Mouse (Mus musculus) stomach, embryonic 16.5 days (tissue): ENCODE measurements around the gene C130032M10Rik. TPM values are rescaled to one million over a fixed set of nuclear protein-coding genes. Genes with fewer than 3 reads are reported as not detected.
A peak's percentile ranks its signal among the peaks of the same experiment; 100 is the strongest.

Experiments
- ATAC-seq: fragments of 200-750 bp; cut with Nextera tagmentation; 2 replicates; pipeline ENCODE4 v1.8.0; 2017; ENCODE audit warnings: moderate number of reproducible peaks, moderate TSS enrichment; ENCODE audit not compliant: insufficient read depth, low FRiP score
- H3K27ac ChIP-seq: fragments of 300-500 bp; sonication (generic); 2 replicates; pipeline ENCODE4 v1.5.1; 2014; ENCODE audit warnings: low read length
- H3K27me3 ChIP-seq: fragments of 300-500 bp; sonication (generic); 2 replicates; pipeline ENCODE4 v1.6.1; 2014; ENCODE audit warnings: low read length, control low read depth, mixed read lengths; ENCODE audit not compliant: control insufficient read depth, insufficient read depth
- H3K36me3 ChIP-seq: fragments of 300-500 bp; sonication (generic); 2 replicates; pipeline ENCODE4 v1.6.1; 2014; ENCODE audit warnings: low read length; ENCODE audit not compliant: control insufficient read depth, insufficient read depth
- H3K4me1 ChIP-seq: fragments of 300-500 bp; sonication (generic); 2 replicates; pipeline ENCODE4 v1.6.1; 2014; ENCODE audit warnings: low read length, control low read depth, mixed read lengths; ENCODE audit not compliant: control insufficient read depth, insufficient read depth
- H3K4me2 ChIP-seq: fragments of 300-500 bp; sonication (generic); 2 replicates; pipeline ENCODE4 v1.6.1; 2014; ENCODE audit warnings: low read depth, low read length, mixed read lengths
- H3K4me3 ChIP-seq: fragments of 300-500 bp; sonication (generic); replicated peaks from 2 replicates; pipeline ENCODE4 v1.5.1; 2014; ENCODE audit warnings: mild to moderate bottlenecking, low read length
- H3K9ac ChIP-seq: fragments of 300-500 bp; sonication (generic); 2 replicates; pipeline ENCODE4 v1.6.1; 2014; ENCODE audit warnings: low read length
- H3K9me3 ChIP-seq: fragments of 300-500 bp; sonication (generic); replicated peaks from 2 replicates; pipeline ENCODE4 v1.6.1; 2016; ENCODE audit warnings: low read length, control low read depth; ENCODE audit not compliant: control insufficient read depth
- WGBS: fragments of 180-500 bp; shearing (Covaris S2); extraction: QIAGEN DNeasy Blood & Tissue Kit; methylation state at CpG from one replicate; pipeline ENCODE4 v1.1.7; 2014; 5-methylcytosine and 5-hydroxymethylcytosine counted together
- polyA plus RNA-seq: library from polyadenylated mRNA; unstranded; fragments of >200 nt; fragmentation: Nextera tagmentation; extraction: Ambion mirVana; gene quantifications from 2 replicates; pipeline ENCODE4 v1.2.1, GENCODE M21; 2015

C130032M10Rik gene
- polyA plus RNA-seq, 1 experiment from 2014 or later: 0.19 TPM

DNA sequence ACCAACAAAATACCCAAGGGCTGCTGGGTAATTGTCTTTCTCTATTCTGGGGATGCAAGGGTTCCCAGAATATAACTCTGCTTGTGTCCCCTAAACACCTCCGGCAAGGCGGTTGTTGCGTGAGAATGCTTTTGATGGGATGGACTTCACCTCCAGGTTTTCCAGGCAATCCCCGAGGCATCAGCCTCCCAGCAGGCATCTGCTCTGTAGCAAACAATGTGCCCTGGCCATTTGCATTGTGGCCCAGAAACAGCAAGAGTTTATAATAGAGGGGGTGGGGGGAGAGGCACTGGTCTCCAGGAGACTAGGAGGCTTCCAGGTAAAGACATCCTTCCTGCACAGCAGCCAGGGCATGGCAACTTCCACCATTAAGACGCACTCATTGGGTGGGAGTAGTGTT, 33.6 kb downstream of the C130032M10Rik start:
- peak overlapping the region; percentile 29; the same call in 1 of the 2 replicates for H3K27ac ChIP-seq
- no peak overlapping the region for H3K4me2 ChIP-seq
- no peak overlapping the region for H3K9ac ChIP-seq
- H3K9me3 ChIP-seq: no peaks in the 10 kb centered on the region
- H3K36me3 ChIP-seq: no peaks in the 10 kb centered on the region
- no peak overlapping the region for H3K4me3 ChIP-seq
- peaks cover 12% of the 10 kb centered on the region for H3K4me1 ChIP-seq
- ATAC-seq: no peak
- no peaks in the 10 kb centered on the region for H3K27me3 ChIP-seq
- 57% methylated on average over 5 of the region's 5 CpGs for WGBS

DNA sequence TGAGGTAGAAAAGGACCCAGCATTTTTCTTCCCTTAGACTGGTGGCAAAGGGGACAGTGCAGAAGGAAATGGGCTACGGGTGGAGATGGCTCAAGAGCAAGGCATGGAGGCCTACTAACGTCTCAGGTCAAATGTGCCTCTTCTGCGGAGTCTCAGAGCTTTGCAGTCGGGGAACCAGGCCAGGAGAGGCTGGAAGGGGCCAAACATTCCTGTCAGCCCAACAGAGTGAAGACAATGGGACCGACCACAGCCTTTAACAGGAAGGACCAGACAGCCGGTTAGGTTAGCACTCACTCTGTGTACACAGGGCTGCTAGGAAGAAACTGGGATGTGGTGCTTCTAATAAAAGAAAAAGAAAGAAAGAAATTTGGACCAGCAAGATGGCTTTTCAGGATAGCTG, 34.5 kb downstream of the C130032M10Rik start:
- peak overlapping the region; percentile 3; the same call in 1 of the 2 replicates for H3K27ac ChIP-seq
- H3K9me3 ChIP-seq: no peaks in the 10 kb centered on the region
- H3K9ac ChIP-seq: no peak overlapping the region
- H3K4me1 ChIP-seq: peaks cover 8% of the 10 kb centered on the region
- ATAC-seq: no peak
- no peak overlapping the region for H3K4me3 ChIP-seq
- H3K4me2 ChIP-seq: no peak overlapping the region
- 32% methylated on average over 6 of the region's 6 CpGs for WGBS
- H3K36me3 ChIP-seq: no peaks in the 10 kb centered on the region
- H3K27me3 ChIP-seq: no peaks in the 10 kb centered on the region

DNA sequence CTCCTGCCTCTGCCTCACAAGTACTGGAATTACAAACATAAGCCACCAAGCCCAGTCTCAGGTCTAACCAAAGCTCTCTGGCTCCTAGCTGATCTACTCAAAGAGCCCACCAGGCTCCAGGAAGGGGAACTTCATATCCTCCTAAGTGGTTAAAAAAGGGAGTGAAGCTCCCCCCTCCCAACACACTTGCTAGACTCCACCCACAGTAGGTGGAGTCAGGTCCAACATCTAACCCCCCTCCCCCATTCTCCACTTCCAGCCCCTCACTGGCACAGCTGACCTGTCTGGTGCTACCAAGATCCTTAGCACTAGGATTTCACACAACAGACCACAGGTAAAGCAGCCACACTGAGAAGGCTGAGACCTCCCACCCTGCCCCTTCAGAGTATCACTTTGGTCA, 38.3 kb downstream of the C130032M10Rik start:
- Histone ChIP-seq H3K9ac (no peak overlapping the region), H3K27ac (peak overlapping the region; percentile 47), H3K4me2 (no peak overlapping the region), H3K4me3 (no peak overlapping the region), H3K9me3 (no peaks in the 10 kb centered on the region), H3K27me3 (no peaks in the 10 kb centered on the region), H3K36me3 (no peaks in the 10 kb centered on the region), H3K4me1 (0 out of 2 replicates have a peak, but pooled peaks cover 4% of the 10 kb centered on the region)
- no peak for ATAC-seq

DNA sequence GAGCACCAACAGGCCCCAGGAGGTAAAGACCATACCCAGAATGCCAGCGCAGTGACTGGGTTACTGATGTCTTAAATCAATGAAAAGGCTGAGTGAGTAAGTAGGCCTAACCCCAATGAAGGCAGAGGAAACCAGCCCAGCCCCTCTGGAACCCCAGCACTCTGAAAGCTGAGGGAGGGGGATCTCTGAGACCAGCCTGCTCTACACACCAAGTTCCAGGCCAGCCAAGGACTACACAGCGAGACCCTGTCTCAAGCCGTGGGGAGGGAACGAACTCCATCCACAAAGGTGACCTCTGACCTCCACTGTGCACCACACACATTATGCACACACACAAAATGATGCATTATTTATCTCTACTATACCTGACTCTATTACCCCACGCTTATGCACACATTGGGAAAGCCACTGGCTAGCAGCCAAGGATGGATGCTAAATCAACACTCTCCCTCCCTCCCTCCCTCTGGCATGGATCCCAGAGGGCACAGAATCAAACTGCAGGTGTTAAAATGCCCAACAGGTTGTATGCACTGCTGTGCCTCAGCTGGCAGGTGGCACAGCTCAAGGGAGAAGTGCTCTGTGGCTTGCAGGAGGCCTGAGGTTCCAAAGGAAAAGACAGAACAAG, 39.0 kb downstream of the C130032M10Rik start:
- peak; percentile 89 for ATAC-seq
- H3K9me3 ChIP-seq: no peaks in the 10 kb centered on the region
- H3K4me2 ChIP-seq: no peak overlapping the region
- H3K36me3 ChIP-seq: no peaks in the 10 kb centered on the region
- H3K9ac ChIP-seq: no peak overlapping the region
- peak overlapping the region; percentile 75 for H3K27ac ChIP-seq
- H3K4me1 ChIP-seq: 0 out of 2 replicates have a peak, but pooled peaks cover 4% of the 10 kb centered on the region
- no peak overlapping the region for H3K4me3 ChIP-seq
- H3K27me3 ChIP-seq: no peaks in the 10 kb centered on the region
- 38% methylated on average over 5 of the region's 5 CpGs for WGBS

DNA sequence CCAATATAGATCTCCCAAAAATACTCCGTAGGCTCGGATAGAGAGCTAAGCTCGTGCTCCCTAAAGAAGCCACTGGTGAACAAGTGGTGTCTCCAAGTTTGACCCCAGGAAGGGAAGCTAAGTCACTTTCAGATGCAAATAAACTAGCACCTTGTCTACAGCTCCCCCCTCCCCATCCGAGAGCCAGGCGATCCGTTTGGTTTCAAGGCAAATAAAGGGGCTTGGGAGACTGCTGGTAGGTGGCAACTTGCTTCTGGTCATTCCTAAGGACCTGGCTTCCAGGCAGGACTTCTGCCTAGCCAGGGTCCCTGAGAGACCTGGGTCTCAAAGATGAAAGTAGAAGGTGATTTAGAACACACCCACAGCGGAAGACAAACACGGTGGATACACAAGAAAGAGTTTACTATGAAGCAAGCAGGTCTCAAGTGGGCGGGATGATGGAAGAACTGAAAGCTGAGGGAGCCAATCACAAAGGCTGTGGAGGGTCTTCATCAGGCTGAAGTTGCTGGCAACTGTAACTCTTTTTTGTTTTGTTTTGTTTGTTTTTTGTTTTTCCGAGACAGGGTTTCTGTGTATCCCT, 40.9 kb downstream of the C130032M10Rik start:
- H3K4me3 ChIP-seq: no peak overlapping the region
- no peak for ATAC-seq
- 49% methylated on average over 10 of the region's 10 CpGs for WGBS
- H3K4me2 ChIP-seq: peak overlapping the region; percentile 23; the same call in 1 of the 2 replicates
- peak overlapping the region; percentile 51; the same call in 1 of the 2 replicates for H3K27ac ChIP-seq
- no peaks in the 10 kb centered on the region for H3K36me3 ChIP-seq
- peaks cover 15% of the 10 kb centered on the region for H3K27me3 ChIP-seq
- H3K9me3 ChIP-seq: no peaks in the 10 kb centered on the region
- no peak overlapping the region for H3K9ac ChIP-seq
- H3K4me1 ChIP-seq: 0 out of 2 replicates have a peak, but pooled peaks cover 4% of the 10 kb centered on the region

DNA sequence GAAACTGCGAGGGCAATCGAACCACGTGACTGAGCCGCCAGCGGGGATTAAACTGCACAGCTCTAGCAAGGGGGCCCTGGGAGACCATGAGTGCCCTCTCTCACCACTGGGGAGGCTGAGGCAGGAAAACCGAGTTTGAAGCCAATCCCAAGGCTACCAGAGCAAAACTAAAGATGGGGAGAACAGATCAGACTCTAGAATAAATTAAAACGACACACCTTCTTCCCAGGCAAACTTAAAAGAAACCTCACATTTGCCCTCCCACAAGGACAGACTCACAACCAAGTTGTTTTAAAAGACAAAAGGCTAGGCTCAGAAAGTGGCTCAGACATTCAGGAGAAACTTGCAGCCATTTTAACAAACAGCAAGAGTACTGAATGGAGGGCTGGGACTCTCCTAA, 41.6 kb downstream of the C130032M10Rik start:
- Histone ChIP-seq H3K4me1 (0 out of 2 replicates have a peak, but pooled peaks cover 4% of the 10 kb centered on the region), H3K4me3 (no peak overlapping the region), H3K27ac (peak overlapping the region; percentile 46; the same call in 1 of the 2 replicates), H3K9me3 (no peaks in the 10 kb centered on the region), H3K27me3 (peaks cover 22% of the 10 kb centered on the region), H3K36me3 (no peaks in the 10 kb centered on the region), H3K4me2 (0 out of 2 replicates have a peak overlapping the region, but pooled peaks have one; percentile 5), H3K9ac (no peak overlapping the region)
- no peak for ATAC-seq
- 29% methylated on average over 7 of the region's 7 CpGs for WGBS

DNA sequence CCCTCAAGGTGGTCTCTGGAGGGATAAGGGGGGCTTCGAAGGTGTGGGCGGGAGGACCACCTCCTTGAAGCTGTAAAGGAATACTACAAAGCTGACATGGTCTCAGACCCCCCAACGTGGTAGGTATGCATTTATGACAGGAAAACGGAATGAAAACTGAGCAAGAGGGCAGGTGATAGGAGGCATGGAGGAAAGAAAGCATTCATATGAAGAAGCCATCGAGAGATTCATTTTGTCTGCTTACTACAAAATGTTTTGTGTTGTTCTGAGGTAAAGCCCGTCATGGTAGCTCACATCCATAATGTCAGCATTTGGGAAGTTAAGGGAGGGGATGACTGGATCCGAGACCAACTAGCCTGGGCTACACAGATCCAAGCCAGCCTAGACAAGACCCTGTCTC, 44.6 kb downstream of the C130032M10Rik start:
- Histone ChIP-seq H3K36me3 (no peaks in the 10 kb centered on the region), H3K27ac (no peak overlapping the region), H3K9me3 (no peaks in the 10 kb centered on the region), H3K4me1 (peaks cover 14% of the 10 kb centered on the region), H3K9ac (0 out of 2 replicates have a peak overlapping the region, but pooled peaks have one; percentile 64), H3K4me3 (peak overlapping the region; percentile 54), H3K4me2 (peak overlapping the region; percentile 67), H3K27me3 (peaks cover 42% of the 10 kb centered on the region)
- 29% methylated on average over 7 of the region's 7 CpGs for WGBS
- no peak for ATAC-seq

DNA sequence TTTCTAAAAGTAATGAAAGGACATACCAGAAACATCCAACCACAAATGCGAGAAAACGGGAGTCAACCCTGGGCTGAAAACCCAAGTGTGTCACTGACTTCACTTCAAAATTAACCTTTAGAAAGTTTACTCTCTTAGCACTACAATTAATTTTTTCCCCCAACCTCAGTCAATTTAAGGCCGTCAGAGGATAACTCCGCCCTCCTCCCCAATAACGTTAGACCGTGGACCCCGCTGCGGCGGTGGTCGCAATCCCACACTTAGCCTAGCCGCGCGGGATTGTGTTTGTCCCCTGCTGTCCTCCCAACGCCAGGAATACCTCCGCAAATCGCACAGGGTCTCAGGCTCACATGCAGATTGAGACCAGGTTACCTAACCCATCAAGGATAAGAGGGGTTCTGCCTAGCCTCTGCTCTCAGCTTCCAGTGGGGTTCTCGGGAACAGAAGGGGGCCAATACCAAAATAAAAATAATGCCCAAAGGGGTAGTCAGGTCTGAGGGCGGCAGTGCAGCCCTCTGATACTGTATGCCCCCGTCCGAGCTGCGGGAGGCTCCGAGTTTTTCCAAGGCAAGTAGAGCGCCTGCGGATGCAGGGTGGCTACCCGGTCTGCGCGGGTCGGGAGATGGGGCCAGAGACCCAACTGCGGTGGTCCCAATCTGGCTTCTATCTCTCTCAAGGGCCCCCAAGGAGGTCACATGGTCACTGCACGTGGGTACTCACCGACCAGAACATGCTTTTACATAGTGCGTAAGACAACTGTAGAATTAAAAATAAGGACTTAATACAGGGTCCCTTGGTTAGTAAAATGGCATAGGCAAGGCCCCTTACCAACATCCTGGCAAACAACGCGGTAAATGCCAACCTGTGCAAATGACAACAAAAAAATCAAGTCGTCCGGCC, 45.5 kb downstream of the C130032M10Rik start:
- Histone ChIP-seq H3K4me2 (peak overlapping the region; percentile 67), H3K4me1 (peaks cover 14% of the 10 kb centered on the region), H3K27ac (no peak overlapping the region), H3K27me3 (peaks cover 42% of the 10 kb centered on the region), H3K4me3 (peak overlapping the region; percentile 54), H3K9me3 (no peaks in the 10 kb centered on the region), H3K36me3 (no peaks in the 10 kb centered on the region), H3K9ac (peak overlapping the region; percentile 64)
- 4% methylated on average over 36 of the region's 36 CpGs for WGBS
- no peak for ATAC-seq

DNA sequence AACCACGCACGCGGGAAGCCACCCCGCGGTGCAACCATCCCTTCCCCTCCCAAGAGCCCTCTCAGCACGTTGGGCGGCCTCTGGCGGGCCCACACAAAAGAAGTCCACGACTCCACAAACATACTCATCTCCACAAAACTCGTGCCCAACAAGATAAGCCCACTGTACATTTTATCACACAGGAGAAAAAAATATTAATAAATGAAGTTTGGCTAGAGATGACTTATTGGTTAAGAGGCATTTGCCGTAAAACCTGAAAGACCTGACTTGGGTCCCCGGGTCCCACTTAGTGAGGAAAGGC, 46.1 kb downstream of the C130032M10Rik start:
- no peaks in the 10 kb centered on the region for H3K36me3 ChIP-seq
- no peak for ATAC-seq
- H3K4me3 ChIP-seq: peak overlapping the region; percentile 54
- H3K9ac ChIP-seq: peak overlapping the region; percentile 64
- no peaks in the 10 kb centered on the region for H3K9me3 ChIP-seq
- WGBS: 5% methylated on average over 12 of the region's 12 CpGs
- peaks cover 42% of the 10 kb centered on the region for H3K27me3 ChIP-seq
- peak overlapping the region; percentile 67 for H3K4me2 ChIP-seq
- peaks cover 14% of the 10 kb centered on the region for H3K4me1 ChIP-seq
- no peak overlapping the region for H3K27ac ChIP-seq
